Mouse (Mus musculus): Measurements from ENCODE around the gene Farp2. TPM values are rescaled to one million over a fixed set of nuclear protein-coding genes. Genes with fewer than 3 reads are reported as not detected.

Farp2 gene
- polyA plus RNA-seq, 1 experiment = 6.3 TPM

DNA sequence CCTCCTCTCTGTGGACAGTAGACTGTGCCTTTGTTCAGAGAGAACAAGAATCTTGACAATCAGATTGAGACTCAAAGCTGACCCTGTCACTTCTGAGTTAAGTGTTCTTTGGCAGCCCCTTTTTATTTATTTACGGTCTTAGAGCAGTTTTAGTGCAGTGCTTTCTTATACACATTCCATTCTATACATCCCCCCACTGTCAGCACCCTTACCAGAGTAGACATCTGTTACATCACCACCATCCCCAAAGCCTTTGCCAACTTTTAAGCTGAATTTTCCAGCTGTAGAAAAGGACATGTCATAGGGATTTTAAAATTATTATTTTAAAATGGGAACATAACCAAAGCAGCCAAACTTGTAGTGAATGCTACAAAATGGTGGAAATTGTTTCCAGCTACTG is 10.4 kb downstream of the Farp2 start:
- WGBS = 84% methylated on average over 1 of the region's 1 CpGs
- Histone ChIP-seq H3K4me3 (replicated peaks; ENCODE audit: insufficient read depth, low read depth, low read length) (no peak overlapping the region), H3K27me3 (ENCODE audit: control insufficient read depth, insufficient read depth, low read length) (no peaks in the 10 kb centered on the region), H3K4me1 (ENCODE audit: control insufficient read depth, insufficient read depth, low read length) (no peaks in the 10 kb centered on the region), H3K27ac (ENCODE audit: insufficient read depth, low read length) (no peak overlapping the region)
- TF ChIP-seq POLR2A (IDR thresholded peaks at IDR 0.05; ENCODE audit: borderline replicate concordance, insufficient read depth, low read length) (no peak), CTCF (IDR thresholded peaks at IDR 0.05; ENCODE audit: borderline replicate concordance, insufficient read depth, low read depth, low read length) (no peak)
- no peak for DNase-seq

DNA sequence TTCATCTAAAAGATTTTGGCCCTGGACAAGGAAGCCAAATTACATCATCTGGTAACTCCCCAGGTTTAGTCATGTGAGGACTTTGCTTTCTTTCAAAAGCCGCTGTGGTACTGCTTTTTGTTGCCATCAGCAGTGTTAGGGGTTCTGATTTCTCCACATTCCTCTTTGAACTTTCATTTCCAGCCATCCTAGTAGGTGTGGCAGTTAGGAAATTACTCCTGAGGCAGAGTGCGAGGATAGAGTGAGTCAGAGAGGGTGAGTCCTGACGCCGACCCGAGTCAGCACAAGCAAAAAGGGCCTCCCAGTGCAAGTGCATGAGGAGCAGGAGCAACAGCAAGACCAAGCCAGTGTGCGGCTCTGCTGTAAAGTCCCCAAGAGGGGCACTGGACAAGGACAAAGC is 17.9 kb downstream of the Farp2 start:
- H3K4me3 ChIP-seq (replicated peaks; ENCODE audit: insufficient read depth, low read depth, low read length) = no peak overlapping the region
- TF ChIP-seq CTCF (IDR thresholded peaks at IDR 0.05; ENCODE audit: borderline replicate concordance, insufficient read depth, low read depth, low read length) (no peak), POLR2A (IDR thresholded peaks at IDR 0.05; ENCODE audit: borderline replicate concordance, insufficient read depth, low read length) (no peak)
- 94% methylated on average over 6 of the region's 6 CpGs for WGBS
- no peak for DNase-seq
- H3K27ac ChIP-seq (ENCODE audit: insufficient read depth, low read length) = no peak overlapping the region
- no peaks in the 10 kb centered on the region for H3K27me3 ChIP-seq (ENCODE audit: control insufficient read depth, insufficient read depth, low read length)
- no peaks in the 10 kb centered on the region; the same call in 1 of the 2 replicates for H3K4me1 ChIP-seq (ENCODE audit: control insufficient read depth, insufficient read depth, low read length)

DNA sequence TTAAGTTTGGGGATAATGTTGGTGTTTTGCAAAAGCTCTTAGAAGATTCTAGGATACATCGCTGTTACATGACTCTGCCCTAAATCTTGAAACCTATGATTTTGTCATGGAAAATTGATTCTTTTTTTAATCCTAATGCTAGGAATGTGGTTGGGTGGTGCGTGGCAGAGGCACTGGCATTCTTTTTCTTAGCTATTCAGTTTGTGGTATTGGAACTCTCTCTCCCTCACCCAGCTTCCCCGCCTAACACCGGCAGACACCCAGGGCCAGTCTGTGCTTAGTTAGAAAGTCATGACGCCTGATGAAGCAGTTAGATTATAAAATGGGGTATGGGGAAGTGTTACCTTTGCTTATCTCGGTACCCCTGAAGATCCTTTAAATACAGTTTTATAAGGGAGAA is 25.3 kb downstream of the Farp2 start:
- H3K4me3 ChIP-seq (replicated peaks; ENCODE audit: insufficient read depth, low read depth, low read length) = no peak overlapping the region
- no peaks in the 10 kb centered on the region for H3K27me3 ChIP-seq (ENCODE audit: control insufficient read depth, insufficient read depth, low read length)
- H3K4me1 ChIP-seq (ENCODE audit: control insufficient read depth, insufficient read depth, low read length) = no peaks in the 10 kb centered on the region
- 92% methylated on average over 6 of the region's 6 CpGs for WGBS
- TF ChIP-seq CTCF (IDR thresholded peaks at IDR 0.05; ENCODE audit: borderline replicate concordance, insufficient read depth, low read depth, low read length) = no peak
- no peak for TF ChIP-seq POLR2A (IDR thresholded peaks at IDR 0.05; ENCODE audit: borderline replicate concordance, insufficient read depth, low read length)
- DNase-seq = no peak
- H3K27ac ChIP-seq (ENCODE audit: insufficient read depth, low read length) = no peak overlapping the region

DNA sequence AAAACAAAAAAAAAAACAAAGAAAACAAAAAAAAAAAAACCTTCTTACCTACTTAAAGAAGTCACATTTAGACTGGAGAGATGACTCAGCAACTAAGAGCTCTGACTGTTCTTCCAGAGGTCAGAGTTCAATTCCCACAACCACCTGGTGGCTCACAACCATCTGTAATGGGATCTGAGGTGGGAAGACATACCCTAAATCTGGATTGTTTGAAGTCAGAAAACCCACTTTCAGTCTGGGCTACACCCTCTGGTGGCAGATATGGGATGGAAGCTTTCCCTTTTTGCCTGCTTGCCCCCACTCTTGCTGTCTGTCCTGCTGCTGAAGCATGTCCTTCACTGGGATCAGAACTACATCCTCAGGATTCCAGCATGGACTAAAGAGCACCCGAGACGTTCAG is 31.3 kb downstream of the Farp2 start:
- no peak for DNase-seq
- WGBS = 79% methylated on average over 2 of the region's 2 CpGs
- H3K27ac ChIP-seq (ENCODE audit: insufficient read depth, low read length) = no peak overlapping the region
- TF ChIP-seq CTCF (IDR thresholded peaks at IDR 0.05; ENCODE audit: borderline replicate concordance, insufficient read depth, low read depth, low read length) = no peak
- TF ChIP-seq POLR2A (IDR thresholded peaks at IDR 0.05; ENCODE audit: borderline replicate concordance, insufficient read depth, low read length) = no peak
- H3K4me1 ChIP-seq (ENCODE audit: control insufficient read depth, insufficient read depth, low read length) = 0 out of 2 replicates have a peak, but pooled peaks cover 2% of the 10 kb centered on the region
- no peak overlapping the region for H3K4me3 ChIP-seq (replicated peaks; ENCODE audit: insufficient read depth, low read depth, low read length)
- H3K27me3 ChIP-seq (ENCODE audit: control insufficient read depth, insufficient read depth, low read length) = no peaks in the 10 kb centered on the region

DNA sequence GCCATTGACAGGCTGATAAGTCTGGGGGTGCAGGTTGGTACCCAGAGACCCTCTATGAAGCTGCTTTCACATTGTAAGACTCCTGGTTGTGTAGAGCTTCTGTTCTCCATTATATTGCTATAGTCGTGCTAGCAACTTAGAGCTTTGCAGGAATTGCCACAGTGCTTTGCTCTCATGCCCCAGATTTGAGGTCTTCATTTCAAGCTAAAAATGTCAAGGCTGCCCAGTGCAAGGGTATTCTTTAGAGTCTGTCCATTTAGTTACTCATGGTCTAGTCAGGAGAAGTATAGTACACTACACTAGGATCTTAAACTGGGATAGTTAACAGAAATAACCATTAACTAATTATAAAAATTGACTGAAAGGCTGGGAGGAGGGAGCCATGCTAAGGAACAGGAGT is 35.4 kb downstream of the Farp2 start:
- no peak for DNase-seq
- 90% methylated on average over 1 of the region's 1 CpGs for WGBS
- TF ChIP-seq POLR2A (IDR thresholded peaks at IDR 0.05; ENCODE audit: borderline replicate concordance, insufficient read depth, low read length) (no peak), CTCF (IDR thresholded peaks at IDR 0.05; ENCODE audit: borderline replicate concordance, insufficient read depth, low read depth, low read length) (no peak)
- no peaks in the 10 kb centered on the region for H3K27me3 ChIP-seq (ENCODE audit: control insufficient read depth, insufficient read depth, low read length)
- H3K4me3 ChIP-seq (replicated peaks; ENCODE audit: insufficient read depth, low read depth, low read length) = no peak overlapping the region
- H3K27ac ChIP-seq (ENCODE audit: insufficient read depth, low read length) = no peak overlapping the region
- 0 out of 2 replicates have a peak, but pooled peaks cover 2% of the 10 kb centered on the region for H3K4me1 ChIP-seq (ENCODE audit: control insufficient read depth, insufficient read depth, low read length)

DNA sequence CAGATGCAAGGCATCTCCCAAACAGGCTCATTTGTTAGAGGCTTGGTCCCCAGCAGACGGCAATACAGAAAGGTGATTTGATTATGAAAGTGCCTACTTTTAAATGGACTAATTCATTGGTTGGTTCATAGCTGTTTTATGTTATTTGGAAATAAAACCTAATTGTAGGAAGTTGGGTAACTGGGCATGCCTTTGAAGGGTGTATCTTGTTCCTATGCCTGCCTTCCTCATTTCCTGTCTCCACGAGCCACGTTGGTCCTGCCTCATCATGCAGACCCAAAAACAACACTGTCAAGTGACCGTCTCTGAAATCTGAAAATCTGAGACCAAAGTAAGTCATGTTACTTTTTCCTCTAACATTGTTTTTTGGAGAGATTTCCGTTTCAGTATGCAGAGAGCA is 39.5 kb downstream of the Farp2 start:
- H3K4me3 ChIP-seq (replicated peaks; ENCODE audit: insufficient read depth, low read depth, low read length) = no peak overlapping the region
- H3K27ac ChIP-seq (ENCODE audit: insufficient read depth, low read length) = no peak overlapping the region
- DNase-seq = no peak
- H3K4me1 ChIP-seq (ENCODE audit: control insufficient read depth, insufficient read depth, low read length) = no peaks in the 10 kb centered on the region
- no peaks in the 10 kb centered on the region for H3K27me3 ChIP-seq (ENCODE audit: control insufficient read depth, insufficient read depth, low read length)
- TF ChIP-seq CTCF (IDR thresholded peaks at IDR 0.05; ENCODE audit: borderline replicate concordance, insufficient read depth, low read depth, low read length) (no peak), POLR2A (IDR thresholded peaks at IDR 0.05; ENCODE audit: borderline replicate concordance, insufficient read depth, low read length) (no peak)
- WGBS = 86% methylated on average over 5 of the region's 5 CpGs

DNA sequence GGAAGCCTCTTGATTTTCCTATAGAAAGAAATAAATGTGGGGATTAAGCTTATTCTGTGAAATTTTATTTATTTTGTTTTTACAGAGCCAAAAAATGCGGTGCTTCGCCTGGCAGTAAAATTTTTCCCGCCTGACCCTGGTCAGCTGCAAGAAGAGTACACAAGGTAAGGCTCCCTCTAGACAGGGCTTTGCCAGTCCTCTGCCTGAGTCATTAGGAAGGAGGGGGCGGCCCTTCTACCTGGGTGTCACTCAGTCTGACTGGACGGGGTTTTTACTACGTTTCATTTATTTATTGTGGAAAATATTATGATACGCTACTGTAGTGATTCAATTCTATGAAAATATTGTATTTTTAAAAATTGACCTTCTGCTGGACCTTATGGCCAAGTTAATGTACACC is 51.3 kb downstream of the Farp2 start:
- no peak overlapping the region for H3K27ac ChIP-seq (ENCODE audit: insufficient read depth, low read length)
- no peaks in the 10 kb centered on the region for H3K27me3 ChIP-seq (ENCODE audit: control insufficient read depth, insufficient read depth, low read length)
- WGBS = 93% methylated on average over 7 of the region's 7 CpGs
- no peak overlapping the region for H3K4me3 ChIP-seq (replicated peaks; ENCODE audit: insufficient read depth, low read depth, low read length)
- no peaks in the 10 kb centered on the region; the same call in 1 of the 2 replicates for H3K4me1 ChIP-seq (ENCODE audit: control insufficient read depth, insufficient read depth, low read length)
- DNase-seq = no peak
- no peak for TF ChIP-seq POLR2A (IDR thresholded peaks at IDR 0.05; ENCODE audit: borderline replicate concordance, insufficient read depth, low read length)
- no peak for TF ChIP-seq CTCF (IDR thresholded peaks at IDR 0.05; ENCODE audit: borderline replicate concordance, insufficient read depth, low read depth, low read length)

DNA sequence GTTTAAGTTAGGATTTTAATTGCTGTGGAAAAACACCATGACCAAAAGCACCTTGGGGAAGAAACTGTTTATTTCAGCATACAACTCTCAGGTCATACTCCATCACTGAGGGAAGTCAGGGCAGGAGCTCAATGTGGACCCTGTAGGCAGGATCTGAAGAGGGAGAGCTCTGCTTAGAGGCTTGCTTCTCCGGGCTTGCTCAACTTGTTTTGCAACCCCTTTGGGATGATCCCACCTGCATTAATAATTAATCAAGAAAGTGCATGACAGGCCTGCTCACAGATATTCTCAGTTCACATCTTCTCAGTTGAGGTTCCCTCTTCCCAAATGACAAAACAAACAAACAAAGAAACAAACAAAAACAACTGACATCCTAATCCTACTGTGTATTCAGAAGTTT is 51.8 kb downstream of the Farp2 start:
- H3K4me3 ChIP-seq (replicated peaks; ENCODE audit: insufficient read depth, low read depth, low read length) = no peak overlapping the region
- 68% methylated on average over 1 of the region's 1 CpGs for WGBS
- no peaks in the 10 kb centered on the region for H3K27me3 ChIP-seq (ENCODE audit: control insufficient read depth, insufficient read depth, low read length)
- no peak for TF ChIP-seq CTCF (IDR thresholded peaks at IDR 0.05; ENCODE audit: borderline replicate concordance, insufficient read depth, low read depth, low read length)
- no peak for TF ChIP-seq POLR2A (IDR thresholded peaks at IDR 0.05; ENCODE audit: borderline replicate concordance, insufficient read depth, low read length)
- DNase-seq = no peak
- no peaks in the 10 kb centered on the region; the same call in 1 of the 2 replicates for H3K4me1 ChIP-seq (ENCODE audit: control insufficient read depth, insufficient read depth, low read length)
- no peak overlapping the region for H3K27ac ChIP-seq (ENCODE audit: insufficient read depth, low read length)

All from cerebellum, adult 2 months (tissue).